Mouse (Mus musculus): ENCODE measurements around the gene Dut. TPM values are rescaled to one million over a fixed set of nuclear protein-coding genes. Genes with fewer than 3 reads are reported as not detected.

Dut gene
- polyA plus RNA-seq (2015; fragmentation: Nextera tagmentation; extraction: Ambion mirVana), result 97.0 and 105 TPM in 2 replicates

DNA sequence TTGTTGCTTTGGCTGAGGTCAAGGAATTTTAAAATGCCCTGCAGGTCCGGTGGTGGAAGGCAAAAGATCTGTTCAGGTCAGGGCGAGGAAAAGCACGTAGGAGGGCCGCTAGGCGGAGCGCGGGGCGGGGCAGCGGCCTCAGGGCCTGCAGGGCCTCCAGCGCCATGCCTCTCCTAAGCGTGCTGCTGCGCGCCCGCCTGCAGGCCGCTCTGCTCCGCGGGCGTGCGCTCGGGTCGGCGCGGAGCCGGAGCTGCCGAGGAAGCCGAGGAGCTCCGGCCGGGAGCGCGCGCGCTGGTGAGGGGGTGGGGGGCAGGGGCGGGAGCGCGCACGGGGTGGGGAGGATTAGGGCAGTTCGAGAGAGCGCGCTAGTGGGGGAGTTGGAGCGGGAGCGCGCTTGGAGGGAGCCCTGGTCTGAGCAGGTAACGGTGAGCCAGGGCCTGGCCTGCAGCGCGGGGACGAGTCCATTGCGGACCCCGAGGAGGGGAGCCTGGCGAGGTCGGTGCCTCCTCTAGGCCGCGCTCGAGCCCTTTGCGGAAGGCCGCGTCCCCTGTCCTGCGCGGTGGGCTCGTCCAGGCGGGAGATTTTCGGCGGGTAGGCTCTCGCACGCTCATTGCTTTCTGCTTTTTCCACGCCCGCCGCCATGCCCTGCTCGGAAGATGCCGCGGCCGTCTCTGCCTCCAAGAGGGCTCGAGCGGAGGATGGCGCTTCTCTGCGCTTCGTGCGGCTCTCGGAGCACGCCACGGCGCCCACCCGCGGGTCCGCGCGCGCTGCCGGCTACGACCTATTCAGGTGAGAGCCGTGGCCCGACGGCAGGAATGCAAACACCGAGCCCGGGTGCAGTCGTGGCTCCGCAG lies at the start of gene Dut:
Dut (plus strand) TSS at position 83 of the 854 bp plus-strand sequence.
- H3K4me2 ChIP-seq (replicated peaks), result peak within 1 kb of the TSS; percentile 74
- 0 out of 2 replicates have a peak, but pooled peaks cover 3% of the 10 kb centered on the region for H3K36me3 ChIP-seq
- peaks cover 16% of the 10 kb centered on the region for H3K4me1 ChIP-seq (replicated peaks)
- H3K4me3 ChIP-seq (replicated peaks), result peak within 1 kb of the TSS; percentile 72
- WGBS, result under 1% methylated on average over 95 of the region's 96 CpGs
- H3K9ac ChIP-seq (replicated peaks), result peak within 1 kb of the TSS; percentile 84
- H3K9me3 ChIP-seq, result no peaks in the 10 kb centered on the region
- peak; percentile 100 for ATAC-seq
- no peaks in the 10 kb centered on the region for H3K27me3 ChIP-seq
- H3K27ac ChIP-seq, result peak within 1 kb of the TSS; percentile 87

DNA sequence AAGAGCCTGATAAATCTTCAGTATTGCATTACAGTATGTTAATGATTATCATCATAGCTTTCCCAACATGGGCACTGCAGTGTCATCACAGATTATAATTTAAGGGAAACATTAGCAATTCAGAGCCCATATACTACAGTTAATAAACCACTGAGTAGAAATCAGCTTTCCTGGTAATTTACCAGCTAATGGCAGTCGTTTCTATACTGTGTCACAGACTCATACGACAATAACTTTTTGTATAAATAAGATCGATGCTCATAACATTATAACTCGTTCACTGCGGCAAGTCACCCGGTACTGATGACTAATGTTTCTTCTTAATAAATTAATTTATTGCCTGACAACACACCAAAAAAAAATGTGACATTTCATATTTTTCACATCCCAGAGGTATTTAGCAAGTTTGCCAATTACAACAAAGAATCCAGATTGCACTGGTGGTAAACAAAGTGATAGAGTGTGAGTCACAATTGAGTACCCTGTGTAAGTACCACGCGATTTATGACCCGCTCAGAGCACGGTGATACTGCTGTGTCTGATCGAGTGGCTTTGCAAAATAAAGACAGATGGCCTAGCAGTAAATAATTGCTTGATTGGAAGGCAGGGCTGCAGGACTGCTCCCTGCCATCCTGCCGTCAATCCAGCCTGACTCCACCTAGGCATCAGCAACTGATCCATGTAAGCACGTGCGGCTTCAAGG lies 37.9 kb upstream of the Dut start:
- Histone ChIP-seq H3K36me3 (no peaks in the 10 kb centered on the region), H3K27me3 (no peaks in the 10 kb centered on the region), H3K4me3 (replicated peaks) (no peak overlapping the region), H3K4me2 (replicated peaks) (no peak overlapping the region), H3K27ac (no peak overlapping the region), H3K9me3 (no peaks in the 10 kb centered on the region), H3K9ac (replicated peaks) (no peak overlapping the region), H3K4me1 (replicated peaks) (no peaks in the 10 kb centered on the region)
- no peak for ATAC-seq
- WGBS, result 80% methylated on average over 14 of the region's 14 CpGs

DNA sequence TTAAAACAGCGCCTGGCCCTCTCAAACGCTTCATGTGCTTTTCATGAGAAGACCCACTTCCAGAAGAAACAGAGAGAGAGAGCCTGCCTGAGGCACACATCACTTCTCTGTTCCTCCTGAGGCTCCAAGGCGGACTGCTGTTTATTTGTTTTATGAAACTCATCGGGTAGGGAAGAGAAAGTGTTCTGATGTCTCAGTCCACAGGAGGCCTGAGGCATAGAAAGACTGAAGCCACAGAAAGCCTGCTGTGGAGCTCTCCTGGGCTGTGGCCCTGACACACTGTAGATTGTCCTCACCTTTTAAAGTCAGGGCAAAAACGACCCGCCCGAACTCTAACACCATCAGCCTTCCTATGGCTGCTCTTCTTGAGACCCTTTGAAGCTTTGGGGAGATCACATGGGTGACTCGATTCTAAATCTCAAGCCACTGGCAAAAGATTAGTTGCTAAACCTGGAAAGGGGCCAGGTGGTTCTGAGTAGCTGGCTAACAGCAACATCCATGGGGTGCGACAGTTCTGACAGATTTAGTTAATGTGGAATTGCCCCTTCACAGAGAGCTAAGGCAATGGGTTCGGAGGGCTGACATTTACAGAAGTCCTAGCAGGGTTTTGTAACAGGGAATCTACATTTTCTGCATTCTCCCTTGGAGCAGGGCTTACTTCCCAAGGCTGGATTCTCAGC lies 35.0 kb upstream of the Dut start:
- Histone ChIP-seq H3K27me3 (no peaks in the 10 kb centered on the region), H3K27ac (no peak overlapping the region), H3K36me3 (no peaks in the 10 kb centered on the region), H3K4me2 (replicated peaks) (no peak overlapping the region), H3K4me3 (replicated peaks) (no peak overlapping the region), H3K9me3 (no peaks in the 10 kb centered on the region), H3K4me1 (replicated peaks) (no peaks in the 10 kb centered on the region), H3K9ac (replicated peaks) (no peak overlapping the region)
- 70% methylated on average over 10 of the region's 10 CpGs for WGBS
- no peak for ATAC-seq

DNA sequence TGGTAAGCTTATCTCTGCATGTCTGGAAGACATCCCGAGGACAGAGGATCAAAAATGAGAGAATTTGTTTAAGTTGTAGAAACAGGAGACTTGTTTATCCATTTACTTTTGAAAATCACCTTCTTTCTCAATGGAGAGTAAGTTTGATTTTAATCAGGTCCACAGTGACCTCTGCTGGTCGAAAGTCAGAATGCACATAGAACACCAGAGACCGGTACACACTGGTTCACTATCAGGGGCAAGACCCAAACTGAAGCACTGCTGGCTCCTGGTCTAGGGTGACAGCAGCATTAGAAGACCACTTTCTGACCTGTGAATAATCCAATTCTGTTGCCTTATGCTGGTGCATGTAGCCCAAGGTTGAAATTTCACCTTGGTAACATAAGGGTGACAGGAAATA lies 32.4 kb upstream of the Dut start:
- H3K9me3 ChIP-seq, result no peaks in the 10 kb centered on the region
- no peak overlapping the region for H3K9ac ChIP-seq (replicated peaks)
- no peaks in the 10 kb centered on the region for H3K36me3 ChIP-seq
- H3K4me1 ChIP-seq (replicated peaks), result no peaks in the 10 kb centered on the region
- WGBS, result 3% methylated on average over 3 of the region's 3 CpGs
- H3K4me2 ChIP-seq (replicated peaks), result no peak overlapping the region
- H3K27me3 ChIP-seq, result no peaks in the 10 kb centered on the region
- H3K4me3 ChIP-seq (replicated peaks), result no peak overlapping the region
- ATAC-seq, result peak; percentile 58; the same call in 1 of the 2 replicates
- H3K27ac ChIP-seq, result no peak overlapping the region

DNA sequence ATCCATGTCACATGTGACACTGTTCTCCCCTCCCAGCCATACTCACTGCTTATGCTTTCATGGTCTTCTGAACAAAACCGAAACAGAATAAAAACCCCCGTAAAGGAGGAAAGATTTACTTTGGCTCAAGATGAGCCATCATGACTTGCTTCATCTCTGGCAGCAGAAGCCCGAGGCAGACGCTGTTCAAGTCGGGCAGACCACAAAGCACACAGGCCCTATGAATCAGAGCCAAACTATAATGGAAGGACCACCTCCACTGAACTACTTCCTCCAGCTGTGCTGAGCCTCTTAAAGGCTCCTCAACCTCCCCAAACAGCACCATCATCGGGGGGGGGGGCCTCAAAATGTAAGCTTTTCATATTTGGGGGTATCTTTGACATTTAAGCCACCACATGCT lies 29.7 kb upstream of the Dut start:
- Histone ChIP-seq H3K4me1 (replicated peaks) (no peaks in the 10 kb centered on the region), H3K27ac (no peak overlapping the region), H3K4me2 (replicated peaks) (no peak overlapping the region), H3K36me3 (no peaks in the 10 kb centered on the region), H3K4me3 (replicated peaks) (no peak overlapping the region), H3K9me3 (no peaks in the 10 kb centered on the region), H3K9ac (replicated peaks) (no peak overlapping the region), H3K27me3 (no peaks in the 10 kb centered on the region)
- no peak for ATAC-seq
- 71% methylated on average over 6 of the region's 6 CpGs for WGBS

DNA sequence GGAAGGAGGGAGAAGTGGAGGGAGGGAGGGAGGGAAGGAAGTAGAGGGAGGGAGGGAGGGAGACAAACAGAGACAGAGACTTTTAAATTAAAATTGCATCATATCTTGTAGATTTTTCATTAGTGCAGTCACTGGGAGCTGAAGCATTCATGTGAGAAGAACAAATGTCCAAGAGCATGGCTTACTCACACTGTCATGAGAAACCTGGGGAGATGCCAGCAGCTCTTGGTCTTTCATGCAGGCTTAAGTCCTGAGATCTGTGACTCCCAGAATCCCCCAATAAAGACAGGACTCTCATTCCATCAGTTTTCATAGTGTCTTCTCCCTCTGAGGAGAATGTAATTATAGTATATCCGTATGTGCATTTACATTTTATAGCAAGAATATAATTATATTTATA lies 28.4 kb upstream of the Dut start:
- no peak for ATAC-seq
- Histone ChIP-seq H3K36me3 (no peaks in the 10 kb centered on the region), H3K4me2 (replicated peaks) (no peak overlapping the region), H3K4me3 (replicated peaks) (no peak overlapping the region), H3K4me1 (replicated peaks) (no peaks in the 10 kb centered on the region), H3K27ac (no peak overlapping the region), H3K9ac (replicated peaks) (no peak overlapping the region), H3K9me3 (no peaks in the 10 kb centered on the region), H3K27me3 (no peaks in the 10 kb centered on the region)
- WGBS, result 92% methylated on average over 1 of the region's 1 CpGs

DNA sequence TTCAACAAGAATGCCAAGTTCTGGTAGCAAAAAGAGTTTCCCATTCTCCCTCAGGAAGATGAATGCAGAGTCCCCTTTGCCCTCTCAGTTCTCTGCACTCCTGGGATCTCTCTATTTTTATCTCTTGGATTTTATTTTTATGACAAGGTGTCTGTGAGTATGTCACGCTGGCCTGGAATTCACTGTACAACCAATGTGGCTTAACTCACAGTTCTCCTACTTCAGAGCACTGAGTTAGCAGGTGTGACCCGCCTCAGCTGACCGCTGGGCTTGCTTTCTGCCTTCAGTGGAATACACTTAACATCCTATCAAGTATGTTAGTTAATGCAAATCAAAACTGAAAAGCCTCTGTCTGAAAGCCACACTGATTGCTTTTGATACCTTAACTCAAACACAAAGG lies 27.7 kb upstream of the Dut start:
- ATAC-seq, result no peak
- no peak overlapping the region for H3K4me3 ChIP-seq (replicated peaks)
- H3K4me1 ChIP-seq (replicated peaks), result no peaks in the 10 kb centered on the region
- no peaks in the 10 kb centered on the region for H3K9me3 ChIP-seq
- H3K9ac ChIP-seq (replicated peaks), result no peak overlapping the region
- no peaks in the 10 kb centered on the region for H3K27me3 ChIP-seq
- no peak overlapping the region for H3K4me2 ChIP-seq (replicated peaks)
- H3K27ac ChIP-seq, result no peak overlapping the region
- H3K36me3 ChIP-seq, result no peaks in the 10 kb centered on the region
- 73% methylated on average over 3 of the region's 3 CpGs for WGBS

DNA sequence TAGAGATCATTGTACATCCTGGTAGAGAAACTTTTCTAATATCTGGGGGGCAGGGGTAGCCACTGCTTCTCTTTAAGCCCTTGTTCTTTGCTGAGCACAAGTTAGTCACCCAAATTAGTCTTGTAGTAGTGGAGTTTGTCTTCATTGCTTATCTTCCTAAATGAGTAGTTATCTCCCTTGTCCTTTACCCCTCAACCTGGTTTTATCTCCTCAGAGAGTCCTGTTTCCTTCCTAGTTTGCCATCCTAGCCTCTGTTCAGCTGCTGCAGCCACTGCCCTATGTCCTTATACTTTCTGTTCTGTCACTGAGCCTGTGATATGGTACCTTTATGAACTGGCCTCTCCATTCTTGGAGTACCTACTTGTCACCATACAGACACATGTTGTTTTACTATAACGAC lies 25.3 kb upstream of the Dut start:
- no peaks in the 10 kb centered on the region for H3K4me1 ChIP-seq (replicated peaks)
- H3K27ac ChIP-seq, result no peak overlapping the region
- H3K4me3 ChIP-seq (replicated peaks), result no peak overlapping the region
- H3K9me3 ChIP-seq, result no peaks in the 10 kb centered on the region
- H3K36me3 ChIP-seq, result no peaks in the 10 kb centered on the region
- H3K4me2 ChIP-seq (replicated peaks), result no peak overlapping the region
- no peaks in the 10 kb centered on the region for H3K27me3 ChIP-seq
- no peak overlapping the region for H3K9ac ChIP-seq (replicated peaks)
- WGBS, result 97% methylated on average over 1 of the region's 1 CpGs
- ATAC-seq, result no peak

DNA sequence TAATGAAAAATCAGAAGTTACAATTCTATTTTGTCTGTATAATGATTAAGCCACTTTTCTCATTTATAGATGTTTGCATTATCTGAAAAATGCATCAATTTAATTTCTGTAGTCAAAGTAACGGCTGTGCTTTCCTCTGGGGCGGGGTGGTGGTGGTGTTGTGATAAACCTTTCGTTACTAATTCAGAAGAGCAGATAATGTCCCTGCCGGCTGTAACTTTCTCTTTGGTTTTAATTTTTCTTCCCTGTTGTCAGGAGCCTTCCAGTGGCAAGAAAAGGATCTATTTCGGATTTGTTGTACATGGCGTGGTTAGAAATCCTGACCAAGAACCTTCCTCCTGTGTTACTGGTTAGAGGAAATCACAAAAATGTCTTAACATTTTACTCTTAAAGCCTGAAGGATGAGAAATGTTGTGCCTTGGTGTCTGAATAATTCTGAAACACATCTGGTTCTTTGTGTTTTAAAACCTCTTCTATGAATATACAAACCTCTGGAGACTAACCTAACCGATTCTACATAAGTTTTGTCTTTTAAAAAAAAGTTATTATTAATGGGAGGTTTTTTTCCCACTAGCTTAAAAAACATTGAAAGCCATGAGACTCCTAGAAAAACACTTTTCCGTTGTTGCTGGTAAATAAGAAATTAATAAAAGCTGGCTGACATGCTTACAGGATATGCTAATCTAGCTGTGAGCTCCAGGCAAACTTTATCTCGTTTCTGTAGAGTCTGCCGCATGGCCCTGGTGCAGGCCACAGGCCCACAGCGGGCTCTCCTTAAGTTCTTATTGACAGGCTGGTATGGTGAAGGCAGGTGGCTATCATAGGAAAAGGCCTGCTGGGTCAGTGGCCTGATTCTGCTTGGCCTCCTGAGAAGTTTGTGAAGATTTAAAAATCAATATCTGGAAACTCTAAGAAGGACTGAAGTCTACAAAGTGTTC lies 18.2 kb upstream of the Dut start:
- no peak overlapping the region for H3K4me2 ChIP-seq (replicated peaks)
- H3K9ac ChIP-seq (replicated peaks), result no peak overlapping the region
- no peak overlapping the region for H3K27ac ChIP-seq
- no peak for ATAC-seq
- no peaks in the 10 kb centered on the region for H3K27me3 ChIP-seq
- H3K36me3 ChIP-seq, result no peaks in the 10 kb centered on the region
- H3K4me3 ChIP-seq (replicated peaks), result no peak overlapping the region
- H3K4me1 ChIP-seq (replicated peaks), result no peaks in the 10 kb centered on the region
- H3K9me3 ChIP-seq, result no peaks in the 10 kb centered on the region
- WGBS, result 90% methylated on average over 11 of the region's 11 CpGs

DNA sequence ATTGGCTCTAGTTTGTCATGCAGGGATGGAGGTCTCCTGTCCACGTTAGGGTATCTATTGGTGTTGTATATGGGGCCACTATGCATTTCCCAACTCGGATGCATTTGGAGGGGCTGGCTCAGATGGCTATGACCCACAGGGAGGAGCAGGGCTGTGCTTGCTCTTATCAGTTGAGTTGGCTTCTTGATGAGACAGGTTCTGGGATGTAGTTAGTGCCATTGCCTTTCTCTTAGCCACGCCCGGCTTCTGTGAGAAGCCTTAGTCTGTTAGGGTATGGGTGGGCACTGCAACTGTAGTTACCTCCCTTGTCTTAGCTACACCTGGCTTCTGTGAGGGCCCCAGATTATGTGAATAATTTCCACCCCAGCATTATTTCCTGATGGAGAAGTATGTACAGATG lies 14.8 kb upstream of the Dut start:
- no peak overlapping the region for H3K4me2 ChIP-seq (replicated peaks)
- WGBS, result 94% methylated on average over 4 of the region's 4 CpGs

DNA sequence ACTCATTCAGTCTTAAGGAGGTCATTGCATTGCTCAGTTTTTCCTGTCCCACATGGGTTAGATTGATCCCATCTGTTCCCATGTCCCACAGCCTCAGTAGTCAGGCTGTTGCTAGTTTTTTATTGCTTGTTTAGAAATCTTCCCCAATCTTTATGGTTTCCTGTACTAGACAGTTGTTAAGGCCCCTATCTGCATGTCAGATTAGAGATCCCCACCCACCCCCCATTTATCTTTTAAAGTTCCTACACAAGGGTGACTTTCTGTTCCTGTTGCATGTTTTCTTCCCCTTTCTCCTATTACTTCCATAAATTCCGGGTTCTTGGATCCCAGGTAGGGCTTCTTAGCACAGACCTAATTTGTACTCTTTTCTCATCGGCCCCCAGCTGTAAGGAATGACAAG lies 13.5 kb upstream of the Dut start:
- WGBS, result 84% methylated on average over 2 of the region's 2 CpGs
- Histone ChIP-seq H3K4me1 (replicated peaks) (no peaks in the 10 kb centered on the region), H3K27ac (no peak overlapping the region), H3K9ac (replicated peaks) (no peak overlapping the region), H3K4me2 (replicated peaks) (no peak overlapping the region), H3K9me3 (no peaks in the 10 kb centered on the region), H3K4me3 (replicated peaks) (no peak overlapping the region), H3K27me3 (no peaks in the 10 kb centered on the region), H3K36me3 (no peaks in the 10 kb centered on the region)
- ATAC-seq, result no peak

More for the DNA sequence above, 14.8 kb upstream of the Dut start:
- H3K4me1 ChIP-seq (replicated peaks), result no peaks in the 10 kb centered on the region
- ATAC-seq, result no peak
- no peak overlapping the region for H3K4me3 ChIP-seq (replicated peaks)
- H3K27ac ChIP-seq, result no peak overlapping the region
- no peak overlapping the region for H3K9ac ChIP-seq (replicated peaks)
- no peaks in the 10 kb centered on the region for H3K36me3 ChIP-seq
- no peaks in the 10 kb centered on the region for H3K9me3 ChIP-seq
- no peaks in the 10 kb centered on the region for H3K27me3 ChIP-seq
